Mouse (Mus musculus) right cerebral cortex, adult 2 months (tissue): ENCODE measurements at regions not wholly inside any gene's neighbourhood (a gene's known extent, or its start where the extent isn't known, plus 50 kb on each side); places are given as distances from the start of the nearest gene placed in this dataset.
A peak's percentile ranks its signal among the peaks of the same experiment; 100 is the strongest.
"Not testable (repeated sequence)": the region's sequence is repeated elsewhere in the genome, so short reads cannot be mapped to it uniquely, and the experiment has no call there.

Experiments
- DNase-seq, 2 experiments: peaks; one replicate each; pipeline ENCODE4 v3.0.0; 2021 to 2022; ENCODE audit warnings: low spot score in 2 of 2

DNA sequence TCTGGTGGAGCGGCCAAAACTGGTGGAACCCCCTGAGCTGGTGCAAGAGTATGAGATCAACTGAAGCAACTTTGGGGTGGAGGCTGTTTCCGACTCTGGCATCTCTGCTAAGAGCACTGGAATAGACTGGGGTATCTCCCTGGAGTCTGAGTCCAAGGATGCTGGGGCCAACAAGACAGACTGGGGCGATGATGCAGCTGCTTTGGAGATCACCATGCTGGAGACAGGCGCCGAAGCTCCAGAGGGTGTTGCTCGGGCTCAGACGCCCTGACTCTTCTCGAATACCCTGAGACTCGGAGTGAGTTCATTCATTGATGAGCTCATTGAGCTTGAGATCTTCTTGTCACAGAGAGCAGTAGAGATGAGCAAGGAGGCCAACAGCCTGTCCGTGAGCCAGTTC lies 194.6 kb upstream of the Hsf2 start:
- DNase-seq, result no peak

DNA sequence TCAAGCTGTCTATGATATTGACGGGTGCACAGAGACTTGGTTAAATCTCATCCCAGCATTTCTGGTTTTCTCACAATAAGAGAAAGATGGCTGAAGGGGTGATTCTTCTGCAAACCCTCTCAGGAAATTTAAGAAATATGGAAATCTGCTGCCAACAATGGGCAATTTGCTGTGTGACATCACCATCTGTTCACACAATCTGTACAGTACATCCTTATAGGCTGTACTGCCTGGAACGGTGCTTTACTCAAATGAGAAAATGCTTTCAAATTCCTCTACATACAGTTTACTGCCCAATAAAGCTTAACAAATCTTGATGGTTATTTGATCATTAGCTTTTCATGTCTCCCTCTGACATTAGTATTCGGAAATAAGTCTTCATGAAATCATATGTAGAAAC lies 172.4 kb upstream of the Hsf2 start:
- DNase-seq, result no peak

DNA sequence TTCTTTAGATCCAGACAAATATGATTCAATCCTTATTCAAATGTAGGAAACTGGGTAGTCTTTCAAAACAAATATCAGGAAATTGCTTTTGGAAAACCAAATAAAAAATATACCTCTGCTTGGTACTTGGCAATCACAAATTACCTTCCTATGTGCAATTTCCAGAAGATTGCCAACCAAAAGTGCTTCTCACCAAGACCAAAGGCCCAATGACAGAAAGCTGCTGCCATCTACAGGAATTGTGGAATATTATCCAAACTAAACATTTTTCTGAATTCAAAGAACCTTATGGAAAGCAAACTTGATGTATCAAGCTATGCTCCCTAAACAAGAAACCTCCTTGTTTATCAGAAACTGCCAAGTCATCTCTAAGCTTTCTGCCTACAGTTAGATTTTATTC lies 169.1 kb upstream of the Hsf2 start:
- DNase-seq, result peak in 1 of 2 experiments; percentile 17

DNA sequence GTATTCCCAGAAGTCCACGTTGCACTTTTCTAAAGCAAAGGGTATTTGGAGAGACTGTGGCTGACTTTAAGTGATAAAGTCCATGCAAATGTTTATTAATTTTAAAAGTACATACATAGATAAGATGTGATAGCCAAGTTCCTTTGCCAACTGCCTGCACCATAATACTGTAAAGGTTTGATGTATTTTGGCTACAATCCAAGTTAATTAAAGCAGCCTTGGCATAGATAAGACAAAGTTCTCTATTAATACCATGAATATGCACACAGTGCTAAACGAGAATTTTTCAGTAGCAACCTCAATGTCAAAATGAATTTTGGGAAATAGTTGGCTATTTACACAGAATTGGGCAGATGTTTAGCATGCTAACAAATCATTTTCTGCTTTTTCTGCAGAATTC lies 167.0 kb upstream of the Hsf2 start:
- no peak for DNase-seq

DNA sequence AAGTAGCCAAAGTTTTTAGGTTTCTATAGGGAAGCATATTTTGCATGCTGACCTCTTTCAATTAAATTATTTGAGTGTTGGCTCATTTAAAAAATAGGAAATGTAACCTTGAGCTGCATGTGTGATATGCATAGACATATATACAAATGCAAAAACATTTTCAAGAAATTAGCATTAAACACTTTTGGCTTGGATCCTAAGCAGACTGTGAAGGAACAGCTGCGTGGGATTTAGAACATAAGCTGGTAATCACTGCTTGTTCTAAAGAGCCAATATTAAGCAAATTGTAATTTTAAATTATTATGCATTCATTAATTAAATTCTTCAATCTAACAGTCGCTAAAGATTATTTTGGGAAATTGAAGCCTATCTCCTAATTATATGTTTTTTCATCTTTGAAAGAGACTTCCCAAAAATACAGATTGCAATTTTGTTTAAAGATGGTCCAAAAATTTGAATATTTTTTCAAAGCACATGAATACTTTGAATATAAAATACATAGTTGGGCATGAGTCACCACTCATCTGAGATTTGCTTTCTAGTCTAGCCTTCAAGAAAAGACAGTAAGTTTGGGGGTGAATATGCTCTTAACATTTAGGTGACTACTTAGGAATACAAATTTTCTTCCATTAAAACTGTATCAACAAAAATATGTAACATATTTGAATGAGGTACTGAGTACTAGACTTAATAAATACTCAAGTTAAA lies 163.3 kb upstream of the Hsf2 start:
- no peak for DNase-seq

DNA sequence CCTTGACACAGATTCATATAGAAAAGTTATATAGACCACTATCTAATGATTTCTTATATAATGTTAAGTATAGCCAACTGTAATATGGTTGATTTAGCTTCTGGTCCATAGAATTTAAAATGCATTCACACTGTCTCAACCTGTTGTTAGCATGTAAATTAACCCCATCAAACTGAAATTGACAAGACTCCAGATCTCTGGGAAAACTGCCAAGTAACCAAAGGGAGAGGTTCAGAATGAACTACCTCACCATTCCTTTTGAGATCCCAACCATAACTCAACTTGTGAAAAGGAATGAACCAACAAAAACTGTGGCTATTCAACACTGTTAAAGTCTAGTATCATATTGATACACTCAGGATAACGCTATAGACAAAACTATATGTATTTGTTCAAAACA lies 162.0 kb upstream of the Hsf2 start:
- DNase-seq, result no peak

DNA sequence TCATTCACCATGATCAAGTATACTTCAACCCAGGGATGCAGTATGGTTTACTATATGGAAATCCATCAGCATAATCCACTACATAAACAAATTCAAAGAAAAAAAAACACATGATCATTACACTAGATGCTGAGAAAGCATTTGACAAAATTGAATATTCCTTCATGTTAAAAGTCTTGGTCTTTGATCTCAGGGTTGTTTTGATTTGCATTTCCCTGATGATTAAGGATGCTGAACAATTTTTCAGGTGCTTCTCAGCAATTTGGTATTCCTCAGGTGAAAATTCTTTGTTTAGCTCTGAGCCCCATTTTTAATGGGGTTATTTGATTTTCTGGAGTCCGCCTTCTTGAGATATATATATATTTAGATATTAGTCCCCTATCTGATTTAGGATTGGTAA lies 123.4 kb upstream of the Hsf2 start:
- not testable (repeated sequence) for DNase-seq
